Mouse (Mus musculus) midbrain, postnatal 0 days (tissue): ENCODE results near the gene Aadacl3. TPM values are rescaled to one million over a fixed set of nuclear protein-coding genes. Genes with fewer than 3 reads are reported as not detected.

Experiments used
- ATAC-seq: fragments of 200-750 bp; cut with Nextera tagmentation; 2 replicates; pipeline ENCODE4 v1.8.0; 2017; ENCODE audit warnings: moderate number of reproducible peaks, mild to moderate bottlenecking, moderate TSS enrichment, moderate library complexity; ENCODE audit not compliant: low FRiP score
- DNase-seq: peaks from one replicate; pipeline ENCODE4 v3.0.0-alpha.2; 2015; ENCODE audit warnings: low spot score
- H3K27ac ChIP-seq: fragments of 300-500 bp; sonication (generic); 2 replicates; pipeline ENCODE4 v1.5.1; 2014; ENCODE audit warnings: low read depth, mild to moderate bottlenecking, low read length, mixed read lengths
- H3K27me3 ChIP-seq: fragments of 300-500 bp; sonication (generic); 2 replicates; pipeline ENCODE4 v1.6.1; 2014; ENCODE audit warnings: low read length, control low read depth, mixed read lengths; ENCODE audit not compliant: insufficient read depth
- H3K36me3 ChIP-seq: fragments of 300-500 bp; sonication (generic); 2 replicates; pipeline ENCODE4 v1.6.1; 2014; ENCODE audit warnings: low read length, control low read depth, mixed read lengths; ENCODE audit not compliant: insufficient read depth
- H3K4me1 ChIP-seq: fragments of 300-500 bp; sonication (generic); 2 replicates; pipeline ENCODE4 v1.6.1; 2014; ENCODE audit warnings: mild to moderate bottlenecking, control low read depth, antibody characterized with exemption, low read length, mixed read lengths; ENCODE audit not compliant: insufficient read depth
- H3K4me2 ChIP-seq: fragments of 300-500 bp; sonication (generic); 2 replicates; pipeline ENCODE4 v1.6.1; 2014; ENCODE audit warnings: low read depth, mild to moderate bottlenecking, low read length, mixed read lengths; ENCODE audit not compliant: poor library complexity, severe bottlenecking
- H3K4me3 ChIP-seq: fragments of 300-500 bp; sonication (generic); 2 replicates; pipeline ENCODE4 v1.5.1; 2014; ENCODE audit warnings: low read depth, mild to moderate bottlenecking, low read length, moderate library complexity
- H3K9ac ChIP-seq: fragments of 300-500 bp; sonication (generic); replicated peaks from 2 replicates; pipeline ENCODE4 v1.6.1; 2014; ENCODE audit warnings: mild to moderate bottlenecking, low read length, moderate library complexity, mixed read lengths; ENCODE audit not compliant: poor library complexity, severe bottlenecking
- H3K9me3 ChIP-seq: fragments of 300-500 bp; sonication (generic); 2 replicates; pipeline ENCODE4 v1.6.1; 2016; ENCODE audit warnings: low read length, control low read depth
- CTCF ChIP-seq: IDR thresholded peaks from 2 replicates; pipeline ENCODE4 v1.5.1; 2016; ENCODE audit warnings: antibody characterized with exemption, mild to moderate bottlenecking
- WGBS: fragments of 180-500 bp; shearing (Covaris S2); extraction: QIAGEN DNeasy Blood & Tissue Kit; methylation state at CpG from one replicate; pipeline ENCODE4 v1.1.7; 2014; 5-methylcytosine and 5-hydroxymethylcytosine counted together
- polyA plus RNA-seq: library from polyadenylated mRNA; unstranded; fragments of >200 nt; fragmentation: Nextera tagmentation; extraction: Ambion mirVana; gene quantifications from 2 replicates; pipeline ENCODE4 v1.2.1, GENCODE M21; 2015
- total RNA-seq: library from RNA; depleted of rRNA; stranded (reverse); fragments of >200 nt; gene quantifications from 2 replicates; pipeline ENCODE4 v1.2.3, GENCODE M21; 2014; rRNA removed

The Aadacl3 gene
- total RNA-seq: not detected in 2 replicates
- not detected in 2 replicates for polyA plus RNA-seq

DNA sequence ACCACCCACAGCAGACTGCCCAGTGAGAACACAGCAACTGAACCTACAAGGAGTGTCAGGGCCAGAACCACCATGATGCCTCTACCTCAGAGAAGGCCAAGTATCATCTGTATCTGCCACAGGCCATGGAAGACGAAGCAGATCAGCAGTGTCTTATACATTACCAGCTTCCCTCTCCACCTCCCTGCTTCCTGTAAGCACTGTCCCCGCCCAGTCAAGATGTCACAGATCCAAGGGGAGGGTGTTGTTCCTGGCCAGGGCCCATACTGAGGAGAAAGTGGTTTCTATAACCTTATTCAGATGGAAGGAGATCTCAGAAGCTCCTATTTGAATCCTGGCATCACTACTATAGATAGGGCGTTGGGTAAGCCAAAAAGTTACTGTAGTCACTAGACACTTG, at the start of gene Aadacl3:
TSS of gene Aadacl3 (minus strand) at position 101 of the 400 bp plus-strand sequence.
- no peak for ATAC-seq
- no peaks in the 10 kb centered on the region for H3K4me1 ChIP-seq
- 73% methylated on average over 3 of the region's 3 CpGs for WGBS

DNA sequence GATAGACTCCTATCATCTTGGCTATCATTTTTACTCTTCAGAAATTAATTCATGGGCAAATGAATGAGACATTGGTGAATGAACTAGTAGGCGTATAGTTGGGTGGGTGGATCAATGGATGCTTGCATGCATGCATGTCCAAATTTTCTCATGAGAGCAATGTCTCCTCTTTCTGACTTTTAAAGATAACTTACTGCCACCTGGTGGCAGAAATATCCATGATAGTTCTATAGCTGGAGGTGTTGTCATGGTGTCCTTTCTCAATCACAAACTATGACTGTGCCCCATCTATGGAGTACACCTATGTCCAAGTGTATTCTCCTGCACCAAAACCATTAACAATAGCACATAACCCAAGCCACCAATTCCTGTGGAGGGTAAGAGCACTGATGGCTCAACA, 43.0 kb upstream of the Aadacl3 start:
- DNase-seq (no peak), ATAC-seq (no peak)
- Histone ChIP-seq H3K4me3 (no peak overlapping the region), H3K9ac (no peak overlapping the region), H3K36me3 (no peaks in the 10 kb centered on the region), H3K27ac (no peak overlapping the region), H3K9me3 (peaks cover 34% of the 10 kb centered on the region), H3K27me3 (no peaks in the 10 kb centered on the region), H3K4me2 (no peak overlapping the region), H3K4me1 (no peaks in the 10 kb centered on the region)
- no peak for TF ChIP-seq CTCF
- WGBS: 85% methylated on average over 1 of the region's 1 CpGs

More for the DNA sequence above, at the start of gene Aadacl3:
- Histone ChIP-seq H3K4me2 (no peak within 1 kb of the TSS), H3K27ac (no peak within 1 kb of the TSS), H3K36me3 (no peaks in the 10 kb centered on the region), H3K9ac (no peak within 1 kb of the TSS), H3K27me3 (no peaks in the 10 kb centered on the region), H3K4me3 (no peak within 1 kb of the TSS), H3K9me3 (peaks cover 55% of the 10 kb centered on the region)
- DNase-seq: no peak
- no peak for TF ChIP-seq CTCF

DNA sequence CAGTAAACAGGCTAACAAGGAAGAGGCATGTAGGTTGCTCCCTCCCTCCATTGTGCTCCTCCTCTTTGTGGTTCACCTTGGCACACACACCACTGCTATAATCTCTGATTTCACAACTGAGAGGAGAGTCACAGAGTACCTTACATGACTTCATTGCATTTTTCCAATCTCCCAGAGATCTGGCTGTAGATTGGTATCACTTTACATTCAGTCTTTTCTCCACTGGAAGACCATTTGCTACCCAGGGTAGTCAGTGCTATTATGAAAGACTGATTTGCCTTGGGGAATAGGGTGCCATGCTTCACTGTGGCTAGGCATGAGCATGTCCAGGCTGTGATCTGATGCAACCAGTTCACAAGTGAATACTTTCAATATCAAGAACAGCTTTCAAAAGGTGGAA, 29.8 kb upstream of the Aadacl3 start:
- Histone ChIP-seq H3K36me3 (no peaks in the 10 kb centered on the region), H3K4me1 (no peaks in the 10 kb centered on the region), H3K4me3 (no peak overlapping the region), H3K4me2 (no peak overlapping the region), H3K9me3 (peaks cover 36% of the 10 kb centered on the region), H3K27me3 (no peaks in the 10 kb centered on the region), H3K27ac (no peak overlapping the region), H3K9ac (no peak overlapping the region)
- DNase-seq: no peak
- no peak for TF ChIP-seq CTCF
- ATAC-seq: no peak

DNA sequence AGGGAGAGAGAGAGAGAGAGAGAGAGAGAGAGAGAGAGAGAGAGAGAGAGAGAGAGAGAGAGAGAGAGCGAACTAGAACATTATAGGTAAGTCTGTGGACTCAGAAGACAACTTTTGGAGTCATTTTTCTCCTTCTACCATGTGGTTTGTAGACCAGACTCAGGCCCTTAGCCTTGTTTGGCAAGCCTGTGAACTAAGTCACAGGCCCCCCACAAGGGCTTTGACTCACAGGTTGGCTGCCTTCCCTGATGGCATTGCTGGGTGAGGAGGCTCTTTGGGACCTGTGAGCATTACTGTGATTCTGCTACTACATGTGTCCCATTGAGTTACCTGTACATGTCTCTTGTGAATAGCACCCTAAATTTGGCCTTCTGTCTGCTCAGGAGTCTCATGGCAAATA, 4.5 kb upstream of the Aadacl3 start:
- ATAC-seq (no peak), DNase-seq (no peak)
- H3K9ac ChIP-seq: no peak overlapping the region
- H3K4me1 ChIP-seq: no peaks in the 10 kb centered on the region
- H3K4me2 ChIP-seq: no peak overlapping the region
- H3K4me3 ChIP-seq: no peak overlapping the region
- H3K36me3 ChIP-seq: no peaks in the 10 kb centered on the region
- no peaks in the 10 kb centered on the region for H3K27me3 ChIP-seq
- TF ChIP-seq CTCF: no peak
- 75% methylated on average over 1 of the region's 1 CpGs for WGBS
- H3K9me3 ChIP-seq: peaks cover 43% of the 10 kb centered on the region
- no peak overlapping the region for H3K27ac ChIP-seq

DNA sequence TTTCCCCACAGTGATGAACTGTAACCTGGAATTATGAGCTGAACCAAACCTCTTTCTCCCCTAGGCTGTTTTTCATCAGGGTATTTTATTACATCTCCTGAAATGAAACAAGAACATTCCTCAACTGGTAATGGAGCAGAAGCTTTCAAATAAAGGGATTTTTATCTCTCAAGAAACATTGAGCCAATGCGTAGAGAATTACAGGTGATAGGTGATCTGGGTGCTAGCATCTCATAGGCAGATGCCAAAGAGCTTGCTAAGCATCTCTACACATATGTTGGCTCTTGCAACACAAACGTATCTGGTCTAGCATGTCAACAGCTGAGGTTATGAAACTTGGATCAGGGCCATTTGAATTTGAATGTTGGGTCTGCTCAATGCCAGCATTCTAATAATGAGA, 1.6 kb upstream of the Aadacl3 start:
- WGBS: 75% methylated on average over 2 of the region's 2 CpGs
- Histone ChIP-seq H3K27ac (no peak overlapping the region), H3K9me3 (peaks cover 46% of the 10 kb centered on the region), H3K27me3 (no peaks in the 10 kb centered on the region), H3K9ac (no peak overlapping the region), H3K36me3 (no peaks in the 10 kb centered on the region), H3K4me2 (no peak overlapping the region), H3K4me3 (no peak overlapping the region), H3K4me1 (no peaks in the 10 kb centered on the region)
- DNase-seq (no peak), ATAC-seq (no peak)
- TF ChIP-seq CTCF: no peak

DNA sequence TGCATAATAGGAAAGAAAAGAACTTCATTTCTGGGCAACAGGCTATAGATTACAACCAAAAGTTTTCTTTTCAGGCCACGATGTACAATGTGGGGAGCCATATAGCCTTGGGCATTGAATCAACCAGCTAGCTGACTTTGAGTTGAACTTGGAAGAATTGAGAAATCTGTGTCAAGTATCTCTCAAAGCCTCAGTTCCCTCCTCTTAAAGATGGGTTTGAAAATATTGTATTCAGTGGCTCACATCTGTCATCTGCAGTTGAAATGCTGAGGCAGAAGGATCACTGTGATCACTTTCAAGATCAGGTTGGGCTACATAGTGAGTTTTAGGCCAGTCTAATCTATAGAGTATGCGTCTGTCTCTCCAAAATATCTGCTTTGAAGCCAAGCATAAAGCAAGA, 10.3 kb downstream of the Aadacl3 start, which contains the start of gene Gm9944:
TSS of gene Gm9944 (minus strand) at position 101 of the 400 bp plus-strand sequence.
- H3K9me3 ChIP-seq: peaks cover 61% of the 10 kb centered on the region
- H3K27me3 ChIP-seq: no peaks in the 10 kb centered on the region
- H3K4me2 ChIP-seq: no peak within 1 kb of the TSS
- H3K9ac ChIP-seq: no peak within 1 kb of the TSS
- H3K27ac ChIP-seq: no peak within 1 kb of the TSS
- no peaks in the 10 kb centered on the region for H3K4me1 ChIP-seq
- 63% methylated on average over 2 of the region's 2 CpGs for WGBS
- ATAC-seq (no peak), DNase-seq (no peak)
- TF ChIP-seq CTCF: no peak
- H3K4me3 ChIP-seq: no peak within 1 kb of the TSS
- H3K36me3 ChIP-seq: no peaks in the 10 kb centered on the region
